Mouse (Mus musculus) layer of hippocampus, adult 2 months (tissue): Measurements from ENCODE around the gene Gm7029. TPM values are rescaled to one million over a fixed set of nuclear protein-coding genes. Genes with fewer than 3 reads are reported as not detected.
"Not testable (repeated sequence)": the region's sequence is repeated elsewhere in the genome, so short reads cannot be mapped to it uniquely, and the experiment has no call there.

Source experiments
- DNase-seq, 2 experiments: peaks; one replicate each; pipeline ENCODE4 v3.0.0; 2022; ENCODE audit warnings: low spot score in 2 of 2
- H3K27ac ChIP-seq: fragments of 200-600 bp; 2 replicates; pipeline ENCODE4 v1.8.1; 2022
- H3K4me3 ChIP-seq: fragments of 200-600 bp; 2 replicates; pipeline ENCODE4 v1.8.1; 2022; ENCODE audit warnings: mild to moderate bottlenecking
- CTCF ChIP-seq: fragments of 200-600 bp; conservative IDR thresholded peaks from 2 replicates; pipeline ENCODE4 v1.8.1; 2022; ENCODE audit warnings: antibody characterized with exemption, mild to moderate bottlenecking, moderate library complexity
- long read RNA-seq, 2 experiments: library from polyadenylated mRNA; stranded (forward); transcript quantifications; one replicate each; pipeline ENCODE4 v2.0.0; 2021; ENCODE audit warnings: borderline mapping rate in 2 of 2
- total RNA-seq, 2 experiments: library from RNA; stranded (reverse); gene quantifications; 2 replicates each; pipeline ENCODE4 v1.2.3; 2021

Gene Gm7029
- not detected for total RNA-seq
- long read RNA-seq, experiment 1 = 0 reads
- long read RNA-seq, experiment 2 = 0 reads

DNA sequence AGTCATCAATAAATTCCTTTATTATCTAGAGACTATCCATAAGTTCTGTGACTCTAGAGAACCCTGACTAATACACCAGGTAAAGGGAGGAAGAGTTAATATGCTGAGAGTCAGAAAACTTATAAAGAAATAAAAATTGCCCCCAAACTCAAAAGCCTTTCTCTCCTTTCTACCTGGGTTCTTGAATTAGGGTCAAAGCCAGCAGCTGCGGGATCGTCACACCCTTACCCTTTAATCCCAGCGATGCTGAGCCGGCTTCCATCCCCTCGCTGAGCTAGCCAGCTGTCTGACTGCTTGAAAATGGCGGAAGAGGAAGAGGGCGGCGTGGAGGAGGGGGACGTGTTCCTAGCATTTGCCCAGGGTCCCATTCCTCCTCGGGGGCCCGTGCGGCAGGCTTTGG is at the start of gene Gm7029:
TSS of gene Gm7029 (plus strand) at position 301 of the 400 bp plus-strand sequence.
- H3K27ac ChIP-seq, DNase-seq, H3K4me3 ChIP-seq: not testable (repeated sequence)

DNA sequence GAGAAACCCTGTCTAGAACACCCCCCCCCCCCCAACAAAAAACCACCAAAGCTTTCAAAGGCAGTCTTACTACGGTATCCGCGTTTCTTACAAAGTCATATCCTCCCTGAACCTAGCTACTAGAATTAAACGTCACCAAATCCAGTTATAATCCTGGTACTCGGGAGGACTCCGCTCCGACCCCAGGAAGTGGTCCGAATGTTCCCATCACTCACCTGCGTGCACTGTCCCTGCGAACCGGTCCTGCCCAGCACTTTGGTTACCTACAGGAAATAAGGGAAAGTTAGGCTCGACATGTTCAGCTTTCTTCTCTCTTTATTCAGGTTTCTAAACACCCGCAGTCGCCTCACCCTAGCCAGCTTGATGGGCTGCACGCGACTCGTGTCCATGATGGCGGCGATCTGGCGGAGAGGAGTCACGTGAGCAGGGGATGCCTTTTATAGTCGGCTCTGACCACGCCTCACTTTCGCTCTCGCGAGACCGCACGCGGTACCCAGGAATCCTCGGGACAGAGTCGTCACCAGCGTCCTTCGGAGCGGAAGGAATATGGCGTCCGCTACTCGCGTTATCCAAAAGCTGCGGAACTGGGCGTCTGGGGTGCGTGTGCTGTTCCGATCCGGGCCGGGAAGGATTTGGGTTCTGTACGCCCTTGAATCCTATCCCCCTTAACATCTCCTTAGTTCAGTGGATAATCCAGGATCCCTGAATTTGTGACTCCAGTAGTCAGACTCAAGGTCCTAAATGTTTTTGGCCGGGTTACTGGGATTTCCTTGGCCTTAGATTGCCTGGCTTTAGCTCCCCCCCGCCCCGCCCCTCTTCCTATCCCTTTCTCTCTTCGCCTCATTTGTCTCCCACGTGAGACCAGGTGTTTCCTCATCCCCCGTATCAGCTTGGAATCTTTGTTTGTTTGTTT is 49.3 kb upstream of the Gm7029 start, which contains the start of the genes Rps28 and Ndufa7:
TSS of gene Rps28 (minus strand) at position 479 of the 913 bp plus-strand sequence.
TSS of gene Ndufa7 (plus strand) at position 489 of the 913 bp plus-strand sequence.
- Histone ChIP-seq H3K27ac (peak within 1 kb of the TSS; percentile 95), H3K4me3 (peak within 1 kb of the TSS; percentile 63)
- peak; percentile 97 to 99 for DNase-seq
- no peak for TF ChIP-seq CTCF

GRCm38 (mm10) chr17:33824997-33825330 is 48.7 kb upstream of the Gm7029 start:
- Histone ChIP-seq H3K4me3 (peak overlapping the region; percentile 63), H3K27ac (peak overlapping the region; percentile 95)
- DNase-seq = not testable (repeated sequence)

DNA sequence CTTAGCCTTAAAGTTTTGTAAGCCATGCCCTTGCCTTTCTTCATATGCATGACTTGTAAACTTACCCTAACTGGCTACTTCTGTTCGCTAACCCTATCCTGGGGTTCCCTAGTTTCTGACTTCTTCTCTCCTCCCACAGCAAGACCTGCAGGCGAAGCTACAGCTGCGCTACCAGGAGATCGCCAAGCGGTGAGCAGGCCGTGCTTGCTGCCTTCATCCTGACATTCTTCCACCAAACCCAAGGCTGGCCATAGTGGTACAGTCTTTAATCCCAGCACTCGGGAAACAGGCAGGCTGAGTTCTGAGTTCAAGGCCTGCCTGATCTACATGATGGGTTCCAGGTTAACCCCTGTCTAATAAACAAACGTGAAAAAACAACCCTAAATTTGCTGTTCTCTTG is 48.2 kb upstream of the Gm7029 start:
- Histone ChIP-seq H3K4me3 (peak overlapping the region; percentile 63), H3K27ac (peak overlapping the region; percentile 95; the same call in 1 of the 2 replicates)
- DNase-seq = no peak
- TF ChIP-seq CTCF = no peak

- DNase-seq = peak; percentile 63 to 69
- Histone ChIP-seq H3K4me3 (no peak overlapping the region), H3K27ac (peak overlapping the region; percentile 8; the same call in 1 of the 2 replicates)
- TF ChIP-seq CTCF = peak; percentile 96
Observed at GRCm38 (mm10) chr17:33826850-33827249, 46.8 kb upstream of the Gm7029 start.

GRCm38 (mm10) chr17:33828892-33829291 is 44.7 kb upstream of the Gm7029 start:
- no peak for TF ChIP-seq CTCF
- no peak overlapping the region for H3K27ac ChIP-seq
- no peak for DNase-seq

GRCm38 (mm10) chr17:33829561-33829960 is 44.1 kb upstream of the Gm7029 start:
- H3K4me3 ChIP-seq = no peak overlapping the region
- no peak for TF ChIP-seq CTCF
- peak overlapping the region; percentile 36 for H3K27ac ChIP-seq
- no peak for DNase-seq

More at GRCm38 (mm10) chr17:33828892-33829291, 44.7 kb upstream of the Gm7029 start:
- no peak overlapping the region for H3K4me3 ChIP-seq

DNA sequence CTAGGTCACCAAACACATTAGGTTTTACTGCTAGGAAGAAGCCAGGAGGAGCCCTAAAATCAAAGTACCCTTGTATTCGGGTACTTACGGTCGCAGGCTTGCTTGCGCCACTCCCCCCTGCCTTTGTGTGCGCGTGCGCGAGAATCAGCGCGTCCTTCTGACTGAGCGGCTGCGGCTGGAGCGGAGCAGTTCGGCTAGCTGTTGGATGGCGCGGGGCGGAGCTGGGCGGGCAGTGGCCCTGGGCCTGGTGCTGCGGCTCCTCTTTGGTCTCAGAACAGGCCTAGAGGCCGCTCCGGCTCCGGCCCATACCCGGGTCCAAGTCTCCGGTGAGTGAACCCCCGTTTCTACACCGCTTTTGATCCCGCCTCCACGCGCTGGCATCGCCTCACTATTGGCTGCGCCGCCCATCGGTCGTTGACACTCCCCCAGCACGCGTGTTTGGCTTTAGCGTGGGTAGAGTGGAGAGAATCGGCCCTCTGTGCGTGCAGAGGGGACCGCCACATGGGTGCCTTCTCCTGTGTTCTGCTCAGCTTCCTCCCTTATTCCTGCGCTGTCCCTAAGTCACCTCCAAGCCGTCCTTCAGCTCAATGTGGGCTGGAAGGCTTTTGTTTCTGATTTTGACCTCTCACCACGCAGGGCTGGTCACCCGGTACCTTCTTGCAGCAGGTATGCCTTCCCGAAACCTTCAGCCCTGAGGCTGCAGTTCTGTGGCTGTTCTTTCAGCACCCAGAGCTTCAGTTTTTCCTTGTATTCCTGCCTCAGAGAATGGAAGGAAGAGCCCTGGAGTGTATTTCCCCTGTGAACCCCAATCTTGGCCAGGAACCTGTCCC is 30.5 kb upstream of the Gm7029 start, which contains the start of gene Cd320:
TSS of gene Cd320 (plus strand) at position 126 of the 830 bp plus-strand sequence.
- peak; percentile 89 to 90 for DNase-seq
- TF ChIP-seq CTCF = peak; percentile 58
- Histone ChIP-seq H3K27ac (peak within 1 kb of the TSS; percentile 90), H3K4me3 (peak within 1 kb of the TSS; percentile 72)

DNA sequence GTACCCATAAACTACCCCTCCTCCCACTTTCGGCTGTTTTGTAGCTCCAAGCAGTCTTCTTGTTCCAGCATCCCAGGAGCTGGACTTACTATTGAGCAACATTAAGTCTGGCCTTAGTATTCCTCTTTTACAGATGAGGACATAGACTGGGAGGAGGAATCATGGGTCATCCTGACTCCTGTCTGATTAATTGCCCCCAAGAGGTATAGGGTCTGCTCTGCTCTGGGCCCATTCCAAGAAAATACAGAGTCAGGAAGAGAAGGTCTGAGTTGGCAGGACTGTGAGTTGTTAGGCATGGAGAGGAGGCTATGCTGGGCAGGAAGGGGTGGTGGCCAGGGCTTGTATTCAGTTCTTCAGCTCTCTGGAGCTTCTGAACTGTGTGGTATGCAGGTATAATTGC is 29.4 kb upstream of the Gm7029 start:
- Histone ChIP-seq H3K4me3 (peak overlapping the region; percentile 72; the same call in 1 of the 2 replicates), H3K27ac (no peak overlapping the region; the same call in 1 of the 2 replicates)
- DNase-seq = no peak
- TF ChIP-seq CTCF = no peak

GRCm38 (mm10) chr17:33848139-33848538 is 25.5 kb upstream of the Gm7029 start:
- TF ChIP-seq CTCF = no peak
- Histone ChIP-seq H3K27ac (no peak overlapping the region), H3K4me3 (no peak overlapping the region)
- DNase-seq = no peak

DNA sequence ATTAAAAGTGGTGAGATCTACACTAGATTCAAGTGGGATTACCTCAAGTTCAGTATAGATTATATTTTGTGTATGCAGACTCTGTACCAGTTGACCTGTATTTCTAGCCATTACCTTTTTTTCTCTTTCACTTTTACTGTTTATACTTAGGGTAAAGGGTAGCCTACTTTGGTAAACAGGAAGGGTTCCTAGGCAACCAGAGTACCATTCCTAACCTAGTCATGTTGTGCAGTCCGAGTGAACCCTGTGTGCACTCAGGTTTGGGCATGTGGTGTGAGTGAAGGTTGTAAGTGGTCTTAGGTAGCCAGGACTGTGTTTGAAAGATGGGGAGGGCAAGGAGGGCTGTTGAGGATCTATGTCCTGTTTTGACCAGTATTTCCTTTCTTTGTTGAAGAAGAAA is 22.3 kb upstream of the Gm7029 start:
- Histone ChIP-seq H3K4me3 (no peak overlapping the region), H3K27ac (no peak overlapping the region)
- no peak for DNase-seq
- no peak for TF ChIP-seq CTCF

DNA sequence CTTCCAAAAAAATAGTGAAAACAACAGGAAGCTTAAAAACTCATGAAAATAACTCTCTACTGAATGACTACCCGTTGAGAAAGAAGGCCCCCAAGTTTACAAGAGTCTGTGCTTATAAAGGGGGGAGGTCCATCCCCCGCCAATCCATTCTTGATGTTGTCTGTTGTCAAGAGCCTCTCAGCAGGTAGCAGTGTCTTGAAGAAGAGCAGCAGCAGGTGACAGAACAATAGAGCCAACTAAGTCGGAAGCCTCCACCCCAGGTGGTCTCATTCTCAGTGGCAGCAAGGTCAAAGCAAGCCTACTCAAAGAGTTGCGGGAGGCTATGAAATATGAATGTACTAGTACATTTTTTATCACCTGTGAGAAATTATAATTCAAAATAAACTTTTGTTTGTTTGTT is 15.8 kb upstream of the Gm7029 start:
- no peak overlapping the region for H3K4me3 ChIP-seq
- no peak for DNase-seq
- TF ChIP-seq CTCF = no peak

More for the DNA sequence above, 15.8 kb upstream of the Gm7029 start:
- no peak overlapping the region for H3K27ac ChIP-seq
